Mouse (Mus musculus) small intestine, adult 2 months (tissue): Measurements from ENCODE around the gene Ltb.

ENCODE experiments used
- CTCF ChIP-seq: fragments of 200-500 bp; IDR thresholded peaks from 2 replicates; pipeline ENCODE4 v1.5.1; 2012; ENCODE audit warnings: low read depth, mild to moderate bottlenecking, control low read depth, inconsistent platforms, low read length, moderate library complexity, mixed read lengths; ENCODE audit not compliant: insufficient replicate concordance, insufficient read length; ENCODE audit errors: extremely low read depth
- POLR2A ChIP-seq: fragments of 200-500 bp; IDR thresholded peaks from 2 replicates; pipeline ENCODE4 v1.6.1; 2012; ENCODE audit warnings: low read depth, mild to moderate bottlenecking, control low read depth, inconsistent platforms, low read length, moderate library complexity

DNA sequence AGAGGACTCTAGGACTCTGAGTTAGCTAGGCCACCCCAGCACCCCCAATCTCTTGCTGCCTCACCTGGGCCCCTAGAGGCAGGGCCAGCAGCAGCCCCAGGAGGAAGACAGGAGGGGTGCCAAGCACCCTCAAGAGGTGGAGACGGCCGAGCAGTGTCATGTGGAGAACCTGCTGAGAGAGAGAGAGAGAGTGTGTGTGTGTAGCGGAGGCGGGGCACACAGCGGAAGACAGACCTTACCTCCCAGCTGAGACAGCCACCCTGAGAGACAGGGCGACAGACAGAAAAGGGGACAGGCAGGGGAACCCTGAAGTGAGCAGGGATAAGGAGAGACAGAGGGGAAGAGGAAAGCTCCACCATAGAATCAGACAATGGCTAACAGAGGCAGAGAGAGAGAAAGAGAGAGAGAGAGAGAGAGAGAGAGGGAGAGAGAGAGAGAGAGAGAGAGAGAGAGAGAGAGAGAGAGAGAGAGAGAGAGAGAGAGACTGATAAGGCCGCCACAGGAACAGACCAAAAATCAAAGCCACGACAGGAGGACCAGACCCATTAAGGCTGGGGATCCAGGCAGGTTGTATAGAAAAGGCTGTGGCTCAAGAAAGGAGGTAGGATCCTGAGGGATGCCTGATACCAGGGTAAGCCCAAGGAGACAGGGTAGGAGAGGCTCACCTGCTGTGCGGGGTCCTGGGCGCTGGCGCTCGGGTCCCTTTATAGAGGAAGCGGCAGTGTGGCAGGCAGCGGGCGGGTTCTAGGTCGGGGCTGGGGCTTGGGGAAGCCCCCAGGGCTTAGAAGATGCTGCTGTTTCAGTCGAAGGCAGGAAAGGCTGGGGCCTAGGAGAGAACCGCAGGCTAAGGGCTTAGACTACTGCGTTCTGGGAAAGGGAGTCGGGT lies 10.5 kb downstream of the Ltb start, which contains the start of gene Lta:
- TF ChIP-seq CTCF = no peak
- TF ChIP-seq POLR2A = no peak
